Mouse (Mus musculus) brain, embryonic 14.5 days (tissue): Measurements from ENCODE around the gene Cst13.

Source experiments
- CTCF ChIP-seq: fragments of 200-500 bp; IDR thresholded peaks from 2 replicates; pipeline ENCODE4 v1.5.1; 2012; ENCODE audit warnings: inconsistent platforms, mild to moderate bottlenecking, moderate library complexity, borderline replicate concordance; ENCODE audit not compliant: insufficient read depth, insufficient read length; ENCODE audit errors: extremely low read depth
- POLR2A ChIP-seq: fragments of 200-500 bp; IDR thresholded peaks from 2 replicates; pipeline ENCODE4 v1.6.1; 2012; ENCODE audit warnings: mild to moderate bottlenecking, inconsistent platforms, borderline replicate concordance; ENCODE audit not compliant: poor library complexity, insufficient read depth, insufficient read length, severe bottlenecking; ENCODE audit errors: extremely low read depth

DNA sequence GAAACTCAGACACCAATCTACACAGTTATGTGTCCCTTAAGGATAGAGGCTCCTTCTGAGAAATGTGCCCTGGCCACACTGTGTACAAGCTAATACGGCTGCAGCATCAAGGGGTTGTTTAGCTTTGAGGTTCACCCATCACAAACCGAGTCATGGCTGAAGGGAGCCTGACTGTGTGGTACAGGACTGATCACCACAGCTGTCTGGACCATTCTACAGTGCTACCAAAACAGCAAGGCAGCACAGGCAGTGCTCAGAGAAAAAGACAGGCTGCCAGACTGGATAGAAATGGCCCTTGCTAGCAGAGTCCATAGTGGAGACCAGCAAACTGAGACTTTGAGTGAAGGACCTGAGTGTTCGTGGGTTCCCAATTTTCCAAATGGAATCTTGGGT, 54.3 kb downstream of the Cst13 start:
- TF ChIP-seq CTCF (no peak), POLR2A (no peak)
